Mouse (Mus musculus): ENCODE data around the gene Mrpl33.

- TF ChIP-seq CTCF (IDR thresholded peaks at IDR 0.05; ENCODE audit: borderline replicate concordance, insufficient read depth, low read depth, low read length), result no peak
- TF ChIP-seq POLR2A (IDR thresholded peaks at IDR 0.05; ENCODE audit: borderline replicate concordance, insufficient read depth, low read length), result no peak
Measured at GRCm38 (mm10) chr5:31699397-31699796, 102.7 kb downstream of the Mrpl33 start.
